Mouse (Mus musculus) layer of hippocampus, postnatal 36 days (tissue): ENCODE measurements around the gene Snx6. TPM values are rescaled to one million over a fixed set of nuclear protein-coding genes. Genes with fewer than 3 reads are reported as not detected.
"Not testable (repeated sequence)": the region's sequence is repeated elsewhere in the genome, so short reads cannot be mapped to it uniquely, and the experiment has no call there.

ENCODE experiments used
- DNase-seq, 2 experiments: peaks; one replicate each; pipeline ENCODE4 v3.0.0; 2022
- total RNA-seq, 2 experiments: library from RNA; stranded (reverse); gene quantifications; 2 replicates each; pipeline ENCODE4 v1.2.3; 2021

Gene Snx6
- total RNA-seq, 2 experiments from 2014 or later, result 44.7 to 46.0 TPM

GRCm38 (mm10) chr12:54796516-54797195 is 1.2 kb upstream of the Snx6 start:
- DNase-seq, result no peak

- DNase-seq, result no peak
Observed at GRCm38 (mm10) chr12:54794392-54794791, 1.1 kb downstream of the Snx6 start.

GRCm38 (mm10) chr12:54791465-54791864 is 4.0 kb downstream of the Snx6 start:
- no peak for DNase-seq

- DNase-seq, result no peak
Observed at GRCm38 (mm10) chr12:54789346-54790143, 6.0 kb downstream of the Snx6 start.

- DNase-seq, result no peak
Observed at GRCm38 (mm10) chr12:54763624-54764023, 31.9 kb downstream of the Snx6 start.

- DNase-seq, result no peak
Observed at GRCm38 (mm10) chr12:54760676-54761075, 34.8 kb downstream of the Snx6 start.

GRCm38 (mm10) chr12:54758846-54759245 is 36.7 kb downstream of the Snx6 start:
- DNase-seq, result no peak

GRCm38 (mm10) chr12:54748647-54749046 is 46.9 kb downstream of the Snx6 start:
- no peak for DNase-seq

GRCm38 (mm10) chr12:54738661-54739243 is 56.8 kb downstream of the Snx6 start:
- not testable (repeated sequence) for DNase-seq

- not testable (repeated sequence) for DNase-seq
Observed at GRCm38 (mm10) chr12:54737891-54738660, 57.4 kb downstream of the Snx6 start.

- DNase-seq, result not testable (repeated sequence)
Observed at GRCm38 (mm10) chr12:54734307-54735131, 61.0 kb downstream of the Snx6 start.

GRCm38 (mm10) chr12:54729140-54730059 is 66.1 kb downstream of the Snx6 start:
- DNase-seq, result not testable (repeated sequence)

- not testable (repeated sequence) for DNase-seq
Observed at GRCm38 (mm10) chr12:54718871-54719786, 76.4 kb downstream of the Snx6 start.

GRCm38 (mm10) chr12:54717516-54717915 is 78.0 kb downstream of the Snx6 start:
- not testable (repeated sequence) for DNase-seq

GRCm38 (mm10) chr12:54713822-54714626 is 81.5 kb downstream of the Snx6 start:
- peak in 1 of 2 experiments; percentile 38 for DNase-seq

GRCm38 (mm10) chr12:54710494-54710879 is 85.0 kb downstream of the Snx6 start:
- not testable (repeated sequence) for DNase-seq

- not testable (repeated sequence) for DNase-seq
Observed at GRCm38 (mm10) chr12:54709691-54710493, 85.6 kb downstream of the Snx6 start.

GRCm38 (mm10) chr12:54699394-54699793 is 96.1 kb downstream of the Snx6 start:
- DNase-seq, result no peak
